In genomic region chr6:123937930-123938329, GRCm38 (mm10) we compare ENCODE assay signal across 22 mouse cellular contexts.
"Had no signal": no experiment of that assay in that cellular context is flagged by ENCODE, and none has a peak within 500 bp of the region (broad histone marks: within the 10 kb centered on the region; RNA-seq: fewer than 3 reads in every experiment).

No protein-coding gene starts in this region.

- H3K4me1 ChIP-seq: limb, embryonic 10.5 days; limb, embryonic 13.5 days; liver, embryonic 12.5 days; liver, embryonic 15.5 days; lung, embryonic 15.5 days; megakaryocyte, embryonic 14.5 days; midbrain, embryonic 10.5 days; stomach, embryonic 15.5 days had no signal

- H3K36me3 ChIP-seq: limb, embryonic 10.5 days; limb, embryonic 13.5 days; liver, embryonic 12.5 days; liver, embryonic 15.5 days; lung, embryonic 15.5 days; midbrain, embryonic 10.5 days; stomach, embryonic 15.5 days had no signal

- H3K27ac ChIP-seq: kidney, postnatal 0 days; layer of hippocampus, adult 2 months; limb, embryonic 10.5 days; limb, embryonic 13.5 days; liver, embryonic 12.5 days; liver, embryonic 15.5 days; lung, embryonic 15.5 days; midbrain, embryonic 10.5 days; stomach, embryonic 15.5 days had no signal

- H3K4me3 ChIP-seq: layer of hippocampus, adult 2 months; limb, embryonic 10.5 days; limb, embryonic 13.5 days; liver, embryonic 12.5 days; liver, embryonic 15.5 days; lung, embryonic 15.5 days; megakaryocyte, embryonic 14.5 days; midbrain, embryonic 10.5 days; stomach, embryonic 15.5 days had no signal

- H3K9me3 ChIP-seq: limb, embryonic 10.5 days; limb, embryonic 13.5 days; liver, embryonic 12.5 days; liver, embryonic 15.5 days; lung, embryonic 15.5 days; megakaryocyte, embryonic 14.5 days; midbrain, embryonic 10.5 days; stomach, embryonic 15.5 days had no signal

- DNase-seq: kidney, adult 2 months; kidney, postnatal 25 days; layer of hippocampus, adult 9-11 months; liver; lung, adult 18-20 months; lung, postnatal 10 days; lung, postnatal 4 days; midbrain, embryonic 14.5 days; retina, postnatal 1 day; right cerebral cortex, postnatal 25 days; thymus, postnatal 36 days had no signal

- H3K9ac ChIP-seq: limb, embryonic 13.5 days; liver, embryonic 12.5 days; liver, embryonic 15.5 days; lung, embryonic 15.5 days; stomach, embryonic 15.5 days had no signal

- H3K27me3 ChIP-seq: limb, embryonic 13.5 days; liver, embryonic 12.5 days; liver, embryonic 15.5 days; lung, embryonic 15.5 days; megakaryocyte, embryonic 14.5 days; stomach, embryonic 15.5 days had no signal

- H3K4me2 ChIP-seq: limb, embryonic 13.5 days; liver, embryonic 12.5 days; liver, embryonic 15.5 days; lung, embryonic 15.5 days; stomach, embryonic 15.5 days had no signal

- ATAC-seq: intestine, embryonic 16.5 days; liver, embryonic 12.5 days had no signal
